Mouse (Mus musculus) CD4-positive, CD25-positive, alpha-beta regulatory T cell, adult 2 months (primary cell): ENCODE results near the gene Fads1.

Experiments
- DNase-seq: peaks from one replicate; pipeline ENCODE4 v3.0.0-alpha.2; 2012; ENCODE audit warnings: low read depth, low spot score

The Fads1 gene

GRCm38 (mm10) chr19:10208851-10209250, 26.2 kb downstream of the Fads1 start:
- DNase-seq = no peak

GRCm38 (mm10) chr19:10210885-10211284, 28.2 kb downstream of the Fads1 start:
- no peak for DNase-seq

- DNase-seq = no peak
Measured at GRCm38 (mm10) chr19:10213796-10214471, 31.2 kb downstream of the Fads1 start.

- no peak for DNase-seq
Measured at GRCm38 (mm10) chr19:10216101-10216500, 33.4 kb downstream of the Fads1 start.

- DNase-seq = peak; percentile 66
Measured at GRCm38 (mm10) chr19:10219108-10219507, 36.4 kb downstream of the Fads1 start.

- DNase-seq = no peak
Measured at GRCm38 (mm10) chr19:10219593-10219992, 36.9 kb downstream of the Fads1 start.

- no peak for DNase-seq
Measured at GRCm38 (mm10) chr19:10221585-10221984, 38.9 kb downstream of the Fads1 start.

GRCm38 (mm10) chr19:10222656-10223055, 40.0 kb downstream of the Fads1 start:
- DNase-seq = no peak

- no peak for DNase-seq
Measured at GRCm38 (mm10) chr19:10223561-10223960, 40.9 kb downstream of the Fads1 start.

GRCm38 (mm10) chr19:10224637-10225453, 42.2 kb downstream of the Fads1 start:
- no peak for DNase-seq

GRCm38 (mm10) chr19:10225767-10226166, 43.1 kb downstream of the Fads1 start:
- DNase-seq = no peak

- DNase-seq = no peak
Measured at GRCm38 (mm10) chr19:10231016-10231415, 48.3 kb downstream of the Fads1 start.

GRCm38 (mm10) chr19:10231871-10232270, 49.2 kb downstream of the Fads1 start:
- DNase-seq = no peak

- no peak for DNase-seq
Measured at GRCm38 (mm10) chr19:10232327-10233017, 49.8 kb downstream of the Fads1 start.

GRCm38 (mm10) chr19:10235784-10236565, 53.3 kb downstream of the Fads1 start:
- no peak for DNase-seq

- DNase-seq = no peak
Measured at GRCm38 (mm10) chr19:10238477-10238876, 55.8 kb downstream of the Fads1 start.

GRCm38 (mm10) chr19:10239419-10239818, 56.7 kb downstream of the Fads1 start:
- no peak for DNase-seq

- DNase-seq = no peak
Measured at GRCm38 (mm10) chr19:10239975-10240653, 57.4 kb downstream of the Fads1 start.

GRCm38 (mm10) chr19:10240654-10241305, 58.1 kb downstream of the Fads1 start, which contains the start of gene Myrf:
Gene Myrf, minus strand, starts transcription at chr19:10240748.
- DNase-seq = peak; percentile 84

GRCm38 (mm10) chr19:10242916-10243315, 60.2 kb downstream of the Fads1 start:
- DNase-seq = no peak
